Mouse (Mus musculus): Measurements from ENCODE around the gene Chd9.
"Not testable (repeated sequence)": the region's sequence is repeated elsewhere in the genome, so short reads cannot be mapped to it uniquely, and the experiment has no call there.

Chd9 gene

DNA sequence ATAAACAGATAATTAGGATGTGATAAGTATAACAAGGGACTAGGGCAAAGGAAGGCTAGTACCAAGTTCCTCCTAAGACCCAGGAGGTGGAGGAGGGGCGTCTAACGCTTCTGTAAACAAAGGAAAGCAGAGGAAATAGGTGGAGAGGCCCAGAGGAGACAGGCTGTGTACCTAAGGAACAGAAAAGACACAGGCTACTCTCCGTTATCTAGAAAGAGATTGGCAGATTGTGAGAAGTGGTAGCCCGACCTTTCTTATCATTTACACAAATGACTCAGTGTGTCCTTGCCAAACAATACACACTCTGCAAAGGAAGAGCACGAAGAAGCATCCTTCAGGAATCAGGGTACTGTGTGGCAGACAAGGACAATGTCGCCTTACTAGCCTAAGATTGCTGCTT lies 70.4 kb downstream of the Chd9 start:
- in situ Hi-C loops (cut with MboI; ENCODE audit: low sequenced_read_pairs) = no loop called here

DNA sequence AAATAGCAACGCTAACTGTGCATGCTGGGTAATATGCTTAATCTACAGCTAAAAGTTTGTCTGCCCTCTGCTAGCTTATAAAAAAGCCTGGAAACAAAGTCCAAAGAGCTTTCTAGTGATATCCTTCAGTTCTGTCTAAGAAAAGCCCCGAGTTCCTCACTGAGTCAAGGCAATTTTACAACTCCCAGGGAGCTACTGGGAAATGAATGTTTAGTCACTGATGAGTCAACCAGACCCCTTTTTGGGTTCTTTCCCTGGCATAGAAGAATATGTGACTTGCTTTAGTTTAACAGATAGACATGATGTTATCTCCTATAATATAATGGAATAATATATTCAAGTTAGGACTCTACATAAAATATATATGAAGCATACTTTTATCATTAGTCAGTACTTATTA lies 73.8 kb downstream of the Chd9 start:
- in situ Hi-C loops (cut with MboI; ENCODE audit: low sequenced_read_pairs) = no loop called here

GRCm38 (mm10) chr8:90904171-90904706 lies 76.1 kb downstream of the Chd9 start:
- in situ Hi-C loops (cut with MboI; ENCODE audit: low sequenced_read_pairs) = no loop called here

- in situ Hi-C loops (cut with MboI; ENCODE audit: low sequenced_read_pairs) = no loop called here
Measured at GRCm38 (mm10) chr8:90906922-90907321, 78.8 kb downstream of the Chd9 start.

- in situ Hi-C loops (cut with MboI; ENCODE audit: low sequenced_read_pairs) = no loop called here
Measured at GRCm38 (mm10) chr8:90907516-90907847, 79.3 kb downstream of the Chd9 start.

- in situ Hi-C loops (cut with MboI; ENCODE audit: low sequenced_read_pairs) = no loop called here
Measured at GRCm38 (mm10) chr8:90907848-90908551, 79.8 kb downstream of the Chd9 start.

DNA sequence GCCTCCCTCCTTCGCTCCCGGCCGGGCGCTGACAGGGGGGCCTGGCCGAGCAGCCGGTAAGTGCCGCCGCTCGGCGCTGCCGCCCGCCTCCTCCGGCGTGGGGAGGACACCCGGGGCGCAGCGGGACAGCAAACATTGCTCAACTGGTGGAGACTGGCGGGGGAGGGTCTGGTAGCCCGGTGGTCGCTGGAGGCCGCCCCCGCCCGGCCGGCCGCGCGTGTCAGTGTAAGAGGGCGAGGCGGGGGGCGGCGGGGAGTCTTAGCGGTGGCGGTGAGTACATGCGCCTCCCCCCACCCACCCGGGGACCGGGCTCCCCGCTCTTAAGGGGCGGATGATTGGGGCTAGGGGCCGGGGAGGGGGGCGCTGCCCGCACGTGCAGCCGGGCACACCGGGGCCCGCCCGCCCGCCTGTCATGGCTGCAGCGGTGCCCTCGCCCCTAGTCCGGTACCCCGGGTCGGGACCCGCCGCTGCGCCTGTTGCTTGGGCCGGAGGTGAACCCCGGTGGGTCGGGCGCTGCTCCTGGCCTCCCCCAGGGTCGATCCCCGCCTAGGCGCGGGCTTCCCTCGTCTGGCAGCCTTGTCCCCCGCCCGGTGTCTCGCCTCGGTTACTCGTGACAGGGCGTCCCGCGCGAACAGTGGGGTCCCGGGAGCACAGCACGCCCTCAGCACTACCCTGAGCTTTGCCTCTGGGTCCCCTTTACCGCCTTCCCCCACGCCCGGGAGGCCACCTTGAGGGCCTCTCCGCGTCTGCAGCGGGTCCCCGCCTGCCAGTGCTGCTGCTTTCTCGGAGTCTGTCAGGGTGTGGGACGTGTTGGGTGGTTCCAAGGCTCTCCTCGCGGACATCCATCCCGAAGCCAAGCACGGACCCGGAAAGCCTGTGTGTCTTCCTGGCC lies 80.7 kb downstream of the Chd9 start:
- in situ Hi-C loops (cut with MboI; ENCODE audit: low sequenced_read_pairs) = no loop called here

DNA sequence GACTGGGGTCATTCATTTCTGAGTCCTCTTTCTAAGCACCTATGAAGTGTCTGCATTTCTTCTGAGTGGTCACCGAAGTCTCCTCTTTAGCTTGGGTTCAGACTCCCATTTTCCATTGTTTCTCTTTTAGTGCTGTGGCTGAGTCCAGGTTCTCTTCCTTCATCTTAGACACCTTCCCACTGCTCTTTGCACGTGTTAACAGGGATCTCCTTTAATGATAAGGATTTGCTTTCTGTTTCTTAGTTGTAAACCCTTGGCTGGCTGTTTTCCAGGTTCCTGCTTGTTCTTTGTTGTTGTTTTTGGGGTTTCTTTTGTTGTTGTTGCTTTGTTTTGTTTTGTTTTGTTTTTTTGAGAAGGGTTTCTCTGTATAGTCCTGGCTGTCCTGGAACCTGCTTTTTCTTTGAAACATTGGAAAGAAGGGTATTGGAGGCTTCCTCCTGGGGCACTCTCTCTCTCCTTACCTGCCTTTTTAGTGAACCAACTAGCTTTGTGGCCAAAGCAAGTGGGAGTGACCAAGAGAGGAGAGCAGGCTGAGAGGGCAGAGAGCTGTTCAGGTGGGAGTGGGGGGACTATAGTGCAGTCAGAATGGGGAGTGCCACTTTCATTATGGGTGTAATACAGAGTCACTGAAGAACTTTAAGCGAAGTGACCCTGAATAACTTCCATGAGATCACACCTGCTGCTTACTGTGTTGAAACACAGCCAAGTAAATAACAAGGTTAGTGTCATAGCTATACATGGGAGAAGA lies 95.2 kb downstream of the Chd9 start:
- in situ Hi-C loops (cut with MboI; ENCODE audit: low sequenced_read_pairs) = no loop called here

GRCm38 (mm10) chr8:90928412-90928811 lies 100.3 kb downstream of the Chd9 start:
- in situ Hi-C loops (cut with MboI; ENCODE audit: low sequenced_read_pairs) = no loop called here

- in situ Hi-C loops (cut with MboI; ENCODE audit: low sequenced_read_pairs) = not testable (repeated sequence)
Measured at GRCm38 (mm10) chr8:90930125-90930524, 102.0 kb downstream of the Chd9 start.

DNA sequence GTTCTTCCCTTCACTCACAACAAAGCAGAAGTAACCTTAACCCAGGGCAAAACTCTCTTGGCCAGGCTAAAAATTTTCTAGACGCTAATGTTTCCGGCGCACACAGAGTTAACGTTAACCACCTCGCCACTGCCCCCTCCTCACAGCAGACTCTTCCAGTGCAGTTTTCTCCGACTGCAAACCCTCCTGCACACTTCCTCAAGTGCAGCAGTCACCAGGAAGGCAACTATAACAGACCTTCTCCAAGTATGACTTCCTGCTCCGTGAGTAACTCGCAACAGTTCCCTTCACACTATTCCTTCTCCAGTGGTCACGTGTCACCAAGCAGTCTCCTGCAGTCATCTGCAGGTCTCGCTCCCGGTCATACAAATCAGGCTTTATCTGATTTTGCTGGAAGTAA lies 104.8 kb downstream of the Chd9 start:
- in situ Hi-C loops (cut with MboI; ENCODE audit: low sequenced_read_pairs) = no loop called here

DNA sequence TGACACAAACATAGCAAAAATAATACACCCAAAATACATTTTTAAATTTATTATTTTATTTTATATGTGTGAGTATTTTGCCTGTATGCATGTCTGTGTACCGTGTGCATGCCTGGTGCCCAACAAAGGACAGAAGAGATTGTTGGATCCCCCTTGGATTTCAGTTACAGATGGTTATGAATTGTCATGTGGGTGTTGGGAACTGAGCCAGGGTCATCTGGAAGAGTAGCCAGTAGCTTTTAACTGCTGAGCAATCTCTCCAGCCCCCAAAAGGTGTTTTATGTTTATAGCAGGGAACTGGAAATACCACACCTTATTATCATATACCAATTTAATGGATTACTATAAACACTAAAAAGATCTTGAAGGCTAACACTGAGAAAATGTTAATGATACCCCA lies 106.6 kb downstream of the Chd9 start:
- in situ Hi-C loops (cut with MboI; ENCODE audit: low sequenced_read_pairs) = no loop called here

- in situ Hi-C loops (cut with MboI; ENCODE audit: low sequenced_read_pairs) = no loop called here
Measured at GRCm38 (mm10) chr8:90936840-90937239, 108.7 kb downstream of the Chd9 start.

DNA sequence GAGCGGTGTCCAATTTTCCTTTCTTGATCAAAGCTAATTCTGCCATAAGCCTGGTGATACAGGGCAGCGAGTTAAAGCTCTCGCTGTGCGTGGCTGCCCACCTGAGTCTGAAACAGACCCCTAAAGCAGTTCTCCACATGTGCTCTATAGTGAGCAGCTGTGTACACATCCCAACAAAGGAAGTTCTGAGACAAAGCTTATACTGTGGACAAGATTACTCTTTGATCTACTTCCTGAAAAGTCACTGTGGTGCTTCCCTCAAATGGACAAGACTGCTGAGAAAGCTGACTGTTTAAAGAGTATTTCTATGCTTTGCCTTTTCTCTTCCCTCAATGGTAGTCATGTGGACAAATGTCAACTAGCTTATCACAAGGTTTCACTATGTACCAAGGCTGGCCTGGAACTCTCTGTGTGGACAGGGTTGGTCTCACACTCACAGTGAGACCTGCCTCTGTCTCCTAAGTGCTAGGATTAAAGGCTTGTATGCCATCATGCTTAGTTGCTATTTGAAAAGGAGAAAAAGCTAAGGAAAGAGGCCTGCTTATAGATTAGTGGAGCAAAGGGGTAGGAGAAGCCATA lies 110.3 kb downstream of the Chd9 start:
- in situ Hi-C loops (cut with MboI; ENCODE audit: low sequenced_read_pairs) = no loop called here

DNA sequence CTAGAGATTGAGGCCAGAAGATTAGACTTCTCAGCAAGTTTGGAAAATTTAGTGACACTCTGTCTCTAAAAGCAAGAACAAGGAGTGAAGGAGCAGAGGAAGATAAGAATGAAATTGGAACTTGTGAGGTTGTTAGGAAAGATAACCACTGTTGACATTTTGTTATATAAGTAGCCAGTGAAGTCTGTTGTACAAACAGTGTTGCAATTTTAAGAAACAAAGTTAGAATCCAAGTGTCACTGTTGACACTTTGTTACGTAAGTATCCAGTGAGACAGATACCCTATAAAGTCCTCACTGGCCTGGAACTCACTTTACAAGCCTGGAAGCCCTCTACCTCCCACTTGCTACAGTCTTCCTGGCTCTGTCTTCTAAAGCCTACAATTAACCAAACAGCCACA lies 111.7 kb downstream of the Chd9 start:
- in situ Hi-C loops (cut with MboI; ENCODE audit: low sequenced_read_pairs) = no loop called here

- in situ Hi-C loops (cut with MboI; ENCODE audit: low sequenced_read_pairs) = no loop called here
Measured at GRCm38 (mm10) chr8:90943770-90944169, 115.6 kb downstream of the Chd9 start.

GRCm38 (mm10) chr8:90954802-90955760 lies 126.9 kb downstream of the Chd9 start:
- in situ Hi-C loops (cut with MboI; ENCODE audit: low sequenced_read_pairs) = no loop called here

GRCm38 (mm10) chr8:90955761-90956136 lies 127.6 kb downstream of the Chd9 start:
- in situ Hi-C loops (cut with MboI; ENCODE audit: low sequenced_read_pairs) = no loop called here

DNA sequence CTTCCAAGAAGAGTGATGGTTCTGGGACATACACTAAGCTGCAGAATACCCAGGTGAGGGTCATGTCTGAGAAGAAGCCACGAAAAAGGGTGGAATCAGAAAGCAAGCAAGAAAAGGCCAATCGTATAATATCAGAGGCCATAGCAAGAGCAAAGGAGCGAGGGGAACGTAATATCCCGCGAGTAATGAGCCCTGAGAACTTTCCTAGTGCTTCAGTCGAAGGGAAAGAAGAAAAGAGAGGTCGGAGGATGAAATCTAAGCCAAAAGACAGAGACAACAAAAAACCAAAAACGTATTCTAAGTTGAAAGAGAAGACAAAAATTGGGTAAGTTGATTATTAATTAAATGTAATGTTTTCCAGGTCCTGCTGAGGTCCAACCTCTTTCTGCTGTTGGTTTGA lies 128.2 kb downstream of the Chd9 start:
- in situ Hi-C loops (cut with MboI; ENCODE audit: low sequenced_read_pairs) = no loop called here

DNA sequence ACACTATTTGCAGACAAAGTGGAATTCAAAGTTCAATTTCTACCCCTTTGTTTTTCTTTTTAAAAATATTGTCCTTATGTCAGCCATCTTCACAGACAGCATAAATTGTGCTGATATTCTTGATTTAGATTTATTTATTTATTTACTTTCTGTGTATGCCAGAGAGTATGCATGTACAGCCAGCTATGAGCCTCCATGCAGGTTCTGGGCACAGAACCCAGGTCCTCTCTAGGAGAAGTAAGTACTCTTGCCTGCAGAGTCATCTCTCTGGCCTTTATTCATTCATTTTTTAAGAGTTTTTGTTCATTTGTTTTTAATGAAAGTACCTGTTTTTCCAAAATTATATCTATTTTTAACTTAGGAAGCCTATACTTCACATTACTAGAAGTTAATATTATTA lies 129.6 kb downstream of the Chd9 start:
- in situ Hi-C loops (cut with MboI; ENCODE audit: low sequenced_read_pairs) = no loop called here
